Mouse (Mus musculus): ENCODE data around the gene Mlana. TPM values are rescaled to one million over a fixed set of nuclear protein-coding genes. Genes with fewer than 3 reads are reported as not detected.

Gene Mlana
- total RNA-seq, 2 experiments from 2014 or later: 0.50 to 0.84 TPM

DNA sequence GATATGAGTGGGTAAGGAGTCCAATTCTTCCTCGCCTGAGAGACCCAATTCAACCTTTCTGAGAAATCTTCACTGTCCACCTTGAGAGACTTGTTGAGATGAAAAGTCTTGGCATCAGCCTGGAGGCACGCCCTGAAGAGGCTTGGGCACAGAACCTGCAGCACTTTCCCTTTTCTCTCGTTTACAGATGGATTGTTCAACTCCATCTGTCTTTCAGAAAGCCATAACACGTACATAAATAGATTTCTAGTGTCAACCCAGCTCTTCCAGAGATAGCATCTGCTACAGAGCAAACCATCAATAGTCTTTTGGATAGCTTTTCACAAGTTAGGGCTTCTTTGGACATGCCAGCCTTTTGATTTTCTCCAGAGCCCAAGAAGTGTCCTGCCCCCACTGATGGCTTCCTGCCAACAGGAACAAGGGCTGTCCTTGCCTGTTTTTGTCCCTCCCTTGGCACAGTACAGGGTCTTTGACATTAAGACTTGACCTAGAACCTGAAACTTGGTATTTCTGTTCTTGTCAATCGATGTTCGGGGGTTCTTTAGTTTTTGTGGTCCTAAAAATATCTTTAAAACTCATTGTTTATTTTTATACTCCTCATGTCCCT is 35.5 kb upstream of the Mlana start:
- no peak for TF ChIP-seq CTCF (IDR thresholded peaks at IDR 0.05)
- Histone ChIP-seq H3K4me3 (no peak overlapping the region), H3K27ac (no peak overlapping the region)
- no peak for DNase-seq (ENCODE audit: extremely low spot score in 1 of 2, low spot score in 2 of 2)
- intact Hi-C loops (cut with DNase I): no loop called here

- Histone ChIP-seq H3K27ac (no peak overlapping the region), H3K4me3 (no peak overlapping the region)
- DNase-seq (ENCODE audit: extremely low spot score in 1 of 2, low spot score in 2 of 2): no peak
- intact Hi-C loops (cut with DNase I): no loop called here
- TF ChIP-seq CTCF (IDR thresholded peaks at IDR 0.05): no peak
These were observed 33.8 kb upstream of the Mlana start for GRCm38 (mm10) chr19:29663780-29664179.

DNA sequence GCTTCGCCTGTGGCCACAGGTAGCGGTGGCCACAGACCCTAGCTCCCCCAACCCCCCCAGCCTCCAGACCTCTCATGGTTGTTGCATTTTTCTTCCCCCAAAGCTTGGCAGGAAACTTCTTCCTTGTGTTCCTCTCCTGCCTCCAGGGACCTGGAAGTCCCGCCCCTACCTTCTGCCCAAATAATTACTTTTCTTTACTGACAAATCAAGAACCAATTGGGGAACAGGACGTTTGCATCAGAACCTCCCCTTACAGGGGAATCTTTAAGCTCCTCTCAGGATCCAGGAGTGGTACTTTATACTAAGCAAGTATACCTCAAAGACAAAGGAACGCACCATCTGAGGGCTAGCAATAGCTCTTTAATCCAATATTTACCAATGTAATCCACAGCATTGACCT is 32.7 kb upstream of the Mlana start:
- no peak for TF ChIP-seq CTCF (IDR thresholded peaks at IDR 0.05)
- intact Hi-C loops (cut with DNase I): no loop called here
- H3K27ac ChIP-seq: no peak overlapping the region
- no peak for DNase-seq (ENCODE audit: extremely low spot score in 1 of 2, low spot score in 2 of 2)
- H3K4me3 ChIP-seq: no peak overlapping the region

GRCm38 (mm10) chr19:29666164-29666563 is 31.5 kb upstream of the Mlana start:
- intact Hi-C loops (cut with DNase I): no loop called here
- no peak for DNase-seq (ENCODE audit: extremely low spot score in 1 of 2, low spot score in 2 of 2)
- Histone ChIP-seq H3K27ac (no peak overlapping the region), H3K4me3 (no peak overlapping the region)
- TF ChIP-seq CTCF (IDR thresholded peaks at IDR 0.05): no peak

- intact Hi-C loops (cut with DNase I): no loop called here
- Histone ChIP-seq H3K4me3 (no peak overlapping the region), H3K27ac (no peak overlapping the region)
- no peak for DNase-seq (ENCODE audit: extremely low spot score in 1 of 2, low spot score in 2 of 2)
- TF ChIP-seq CTCF (IDR thresholded peaks at IDR 0.05): no peak
These were observed 30.5 kb upstream of the Mlana start for GRCm38 (mm10) chr19:29666965-29667594.

- intact Hi-C loops (cut with DNase I): no loop called here
- Histone ChIP-seq H3K4me3 (no peak overlapping the region), H3K27ac (no peak overlapping the region)
- no peak for TF ChIP-seq CTCF (IDR thresholded peaks at IDR 0.05)
- no peak for DNase-seq (ENCODE audit: extremely low spot score in 1 of 2, low spot score in 2 of 2)
These were observed 29.5 kb upstream of the Mlana start for GRCm38 (mm10) chr19:29668135-29668534.

- DNase-seq (ENCODE audit: extremely low spot score in 1 of 2, low spot score in 2 of 2): no peak
- intact Hi-C loops (cut with DNase I): no loop called here
- no peak for TF ChIP-seq CTCF (IDR thresholded peaks at IDR 0.05)
- no peak overlapping the region for H3K27ac ChIP-seq
- H3K4me3 ChIP-seq: no peak overlapping the region
These were observed 27.4 kb upstream of the Mlana start for GRCm38 (mm10) chr19:29670247-29670646.

- no peak overlapping the region for H3K4me3 ChIP-seq
- TF ChIP-seq CTCF (IDR thresholded peaks at IDR 0.05): no peak
- no peak overlapping the region for H3K27ac ChIP-seq
- intact Hi-C loops (cut with DNase I): no loop called here
- DNase-seq (ENCODE audit: extremely low spot score in 1 of 2, low spot score in 2 of 2): no peak
These were observed 26.5 kb upstream of the Mlana start for GRCm38 (mm10) chr19:29671160-29671559.

GRCm38 (mm10) chr19:29672660-29673059 is 25.0 kb upstream of the Mlana start:
- no peak overlapping the region for H3K4me3 ChIP-seq
- no peak overlapping the region for H3K27ac ChIP-seq
- no peak for DNase-seq (ENCODE audit: extremely low spot score in 1 of 2, low spot score in 2 of 2)
- intact Hi-C loops (cut with DNase I): no loop called here
- TF ChIP-seq CTCF (IDR thresholded peaks at IDR 0.05): no peak

DNA sequence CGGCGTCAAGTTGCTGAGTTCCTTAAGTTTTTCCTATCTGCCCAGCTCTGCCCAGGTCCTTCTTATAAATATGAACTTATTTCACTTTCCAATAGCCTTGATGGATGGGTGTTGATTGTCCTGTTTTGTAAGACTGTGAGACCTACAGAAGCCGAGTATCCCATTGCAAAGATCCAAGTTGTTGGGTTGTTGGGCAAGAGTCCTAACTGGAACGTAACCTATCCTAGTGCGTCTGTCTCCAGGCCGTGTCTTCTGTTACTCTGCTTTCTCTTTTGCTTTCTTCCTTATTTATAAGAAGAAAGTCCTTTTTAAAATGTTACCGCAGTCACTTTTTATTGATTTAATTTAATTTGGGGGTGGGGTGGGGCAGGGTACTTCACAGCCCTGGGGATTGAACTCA is 22.7 kb upstream of the Mlana start:
- intact Hi-C loops (cut with DNase I): no loop called here
- DNase-seq (ENCODE audit: extremely low spot score in 1 of 2, low spot score in 2 of 2): no peak
- no peak for TF ChIP-seq CTCF (IDR thresholded peaks at IDR 0.05)
- Histone ChIP-seq H3K27ac (no peak overlapping the region), H3K4me3 (no peak overlapping the region)

DNA sequence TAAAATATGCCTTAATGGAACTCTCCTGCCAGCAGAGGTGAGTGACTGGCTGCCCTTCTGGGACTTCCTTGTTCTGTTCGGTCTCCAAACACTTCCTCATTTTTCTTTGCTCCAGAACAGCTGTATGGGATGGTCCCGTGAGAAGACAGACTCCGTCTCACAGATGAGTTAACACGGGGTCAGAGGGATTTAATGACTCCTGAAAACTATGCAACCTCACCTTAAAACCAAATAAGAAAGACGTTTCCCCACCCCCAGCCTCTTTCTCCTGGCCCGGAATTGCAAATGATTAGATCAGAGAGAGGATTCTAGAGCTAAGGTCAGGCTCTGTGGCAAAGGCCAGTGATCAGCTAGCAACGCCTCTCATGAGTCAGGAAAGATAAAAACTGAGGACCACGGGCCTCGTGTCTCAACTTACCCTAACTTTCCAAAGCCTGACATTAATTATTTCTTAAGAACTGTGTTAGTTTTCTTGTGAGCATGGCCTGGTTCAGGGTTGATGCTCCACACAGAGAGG is 22.0 kb upstream of the Mlana start:
- intact Hi-C loops (cut with DNase I): no loop called here
- Histone ChIP-seq H3K4me3 (no peak overlapping the region), H3K27ac (no peak overlapping the region)
- DNase-seq (ENCODE audit: extremely low spot score in 1 of 2, low spot score in 2 of 2): no peak
- no peak for TF ChIP-seq CTCF (IDR thresholded peaks at IDR 0.05)

DNA sequence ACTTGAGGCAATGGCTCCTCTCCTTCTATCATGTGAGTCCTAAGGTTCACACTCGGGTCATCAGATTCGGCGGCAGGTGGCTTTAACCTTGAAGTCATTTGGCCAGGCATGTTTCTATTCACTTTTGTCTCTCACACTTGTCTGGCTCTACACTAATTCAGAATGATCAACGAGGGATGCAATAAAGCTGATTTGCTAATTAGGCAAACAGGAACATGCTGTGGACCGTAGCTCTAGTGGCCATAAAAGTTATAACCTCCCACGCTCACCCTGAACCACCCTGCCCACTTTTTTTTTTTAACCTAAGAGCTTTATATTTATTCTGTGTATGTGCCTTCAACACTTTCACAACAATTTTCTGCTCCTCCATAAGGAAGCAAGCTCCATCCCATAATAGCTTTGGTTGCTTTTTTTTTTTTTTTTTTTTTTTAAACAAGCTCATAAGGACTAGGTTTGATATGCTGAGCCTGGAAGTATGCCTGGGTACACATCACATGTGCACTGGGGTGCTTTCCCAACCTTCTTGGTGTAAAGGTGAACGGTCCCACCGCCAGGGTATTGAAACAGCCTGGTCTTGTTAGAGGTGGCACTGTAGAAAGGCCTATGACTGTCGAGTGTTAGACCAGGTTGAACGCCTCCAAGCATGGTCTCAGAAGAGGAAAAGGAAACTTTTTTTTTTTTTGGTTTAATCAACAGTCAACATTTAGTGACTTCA is 21.0 kb upstream of the Mlana start:
- no peak for TF ChIP-seq CTCF (IDR thresholded peaks at IDR 0.05)
- H3K27ac ChIP-seq: no peak overlapping the region
- H3K4me3 ChIP-seq: no peak overlapping the region
- DNase-seq (ENCODE audit: extremely low spot score in 1 of 2, low spot score in 2 of 2): no peak
- intact Hi-C loops (cut with DNase I): no loop called here
